Mouse (Mus musculus): Measurements from ENCODE around the gene Gps2.

DNA sequence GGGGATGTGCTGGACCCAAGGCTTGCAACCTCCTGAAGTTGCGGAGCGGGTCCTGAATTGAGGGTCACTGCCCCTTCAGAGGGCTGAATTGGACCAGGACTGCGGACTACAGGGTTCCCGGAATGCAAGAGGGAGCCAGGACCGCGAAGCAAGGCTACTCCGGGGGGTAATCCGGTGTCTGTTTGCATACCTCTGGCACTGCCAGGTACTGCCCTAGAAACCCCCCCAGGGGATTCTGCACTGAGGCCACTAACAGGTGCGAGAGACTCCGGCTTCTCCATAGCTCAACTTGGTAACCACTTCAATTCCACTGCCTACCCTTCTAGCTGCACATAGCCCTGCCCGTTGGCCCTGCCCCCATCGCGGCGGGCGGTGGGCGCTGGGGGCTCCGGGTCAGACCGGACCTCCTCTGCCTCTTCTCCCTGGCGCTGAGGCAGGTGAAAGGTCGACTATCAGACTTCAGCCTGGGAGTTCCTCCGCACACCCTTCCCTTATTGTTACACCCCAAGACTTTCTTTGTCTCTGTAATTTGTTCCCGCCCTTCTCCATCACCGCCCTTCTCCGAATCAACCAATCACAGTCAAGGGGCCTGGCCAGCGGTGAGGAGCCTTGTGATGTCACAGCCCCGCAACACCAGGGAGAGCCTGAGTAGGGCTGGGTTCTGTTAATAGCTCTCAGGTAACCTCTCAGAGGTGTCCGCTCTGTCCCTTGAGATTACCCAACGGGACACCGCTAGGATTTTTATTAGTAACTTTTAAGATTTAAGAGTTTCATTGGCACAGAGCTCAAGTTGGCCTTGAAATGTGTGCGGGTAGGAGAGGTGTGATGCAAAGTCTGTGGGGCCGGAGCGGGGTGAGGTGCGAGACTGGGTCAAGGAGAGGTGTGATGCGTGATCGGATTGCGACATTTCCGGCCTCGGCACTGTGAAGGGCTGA lies 12.9 kb upstream of the Gps2 start, which contains the start of the genes 2810408A11Rik and Neurl4:
- TF ChIP-seq CTCF (IDR thresholded peaks at IDR 0.05; ENCODE audit: insufficient read depth, low read length) = no peak
- peak; percentile 74; the same call in 1 of the 2 replicates for TF ChIP-seq POLR2A (IDR thresholded peaks at IDR 0.05; ENCODE audit: borderline replicate concordance, extremely low read depth, low read depth, low read length)

All from lung, adult 2 months (tissue).